Mouse (Mus musculus): ENCODE measurements around the gene Lman2. TPM values are rescaled to one million over a fixed set of nuclear protein-coding genes. Genes with fewer than 3 reads are reported as not detected.

Lman2 gene
- polyA plus RNA-seq, 1 experiment from 2014 or later: 121 TPM

GRCm38 (mm10) chr13:55375877-55376276 lies 13.3 kb upstream of the Lman2 start:
- Histone ChIP-seq H3K4me3 (ENCODE audit: low read depth, low read length) (no peak overlapping the region), H3K36me3 (ENCODE audit: control insufficient read depth, insufficient read depth, low read length) (no peaks in the 10 kb centered on the region), H3K27me3 (replicated peaks; ENCODE audit: control insufficient read depth, insufficient read depth, low read length) (peaks cover 10% of the 10 kb centered on the region), H3K9me3 (ENCODE audit: control insufficient read depth, low read length) (no peaks in the 10 kb centered on the region), H3K9ac (ENCODE audit: low read depth, low read length) (no peak overlapping the region), H3K4me1 (replicated peaks; ENCODE audit: control insufficient read depth, insufficient read depth, low read length) (no peaks in the 10 kb centered on the region), H3K27ac (ENCODE audit: low read depth, low read length) (no peak overlapping the region), H3K4me2 (no peak overlapping the region)
- DNase-seq (ENCODE audit: low spot score): no peak
- WGBS: 61% methylated on average over 2 of the region's 2 CpGs
- ATAC-seq (replicated peaks; ENCODE audit: low FRiP score): no peak

DNA sequence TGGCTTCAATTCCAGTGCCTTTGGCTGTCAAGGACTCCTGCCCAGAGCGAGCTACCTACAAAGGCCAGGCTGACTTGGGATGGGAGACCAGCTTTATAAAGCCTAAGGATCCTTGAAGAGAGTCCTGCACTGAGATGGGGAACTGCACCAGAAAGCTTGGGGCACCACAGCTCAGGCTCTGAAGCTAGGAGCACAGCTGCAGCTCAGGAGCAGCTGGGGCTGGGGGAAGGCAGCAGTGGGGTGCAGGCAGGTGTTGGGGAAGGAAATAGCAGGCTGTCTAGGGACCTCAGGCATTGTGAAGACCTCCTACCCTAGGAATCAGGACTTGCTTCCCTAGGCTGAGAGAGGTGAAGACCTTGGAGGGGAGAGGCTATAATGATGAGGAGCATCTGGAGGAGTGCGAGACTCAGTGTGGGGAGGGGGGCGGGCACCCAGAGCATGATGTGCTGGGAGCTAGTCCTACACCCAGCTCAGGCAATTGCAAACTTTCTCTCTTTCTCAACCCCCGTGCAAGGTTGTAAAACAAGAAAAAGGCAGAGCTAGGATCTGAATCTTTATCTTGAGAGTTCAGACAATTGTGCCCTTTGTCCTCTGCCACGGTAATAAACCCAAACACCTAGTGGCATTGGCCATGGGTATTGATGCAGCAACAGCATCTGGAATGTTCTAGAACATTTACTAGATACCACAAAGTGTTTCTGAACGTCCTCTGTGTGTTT lies 11.8 kb upstream of the Lman2 start:
- Histone ChIP-seq H3K27me3 (replicated peaks; ENCODE audit: control insufficient read depth, insufficient read depth, low read length) (peaks cover 8% of the 10 kb centered on the region; the same call in 1 of the 2 replicates), H3K9ac (ENCODE audit: low read depth, low read length) (no peak overlapping the region), H3K4me3 (ENCODE audit: low read depth, low read length) (no peak overlapping the region), H3K4me1 (replicated peaks; ENCODE audit: control insufficient read depth, insufficient read depth, low read length) (peaks cover 7% of the 10 kb centered on the region), H3K36me3 (ENCODE audit: control insufficient read depth, insufficient read depth, low read length) (no peaks in the 10 kb centered on the region), H3K9me3 (ENCODE audit: control insufficient read depth, low read length) (no peaks in the 10 kb centered on the region), H3K4me2 (no peak overlapping the region), H3K27ac (ENCODE audit: low read depth, low read length) (no peak overlapping the region)
- DNase-seq (ENCODE audit: low spot score): no peak
- no peak for ATAC-seq (replicated peaks; ENCODE audit: low FRiP score)
- WGBS: 60% methylated on average over 6 of the region's 6 CpGs

DNA sequence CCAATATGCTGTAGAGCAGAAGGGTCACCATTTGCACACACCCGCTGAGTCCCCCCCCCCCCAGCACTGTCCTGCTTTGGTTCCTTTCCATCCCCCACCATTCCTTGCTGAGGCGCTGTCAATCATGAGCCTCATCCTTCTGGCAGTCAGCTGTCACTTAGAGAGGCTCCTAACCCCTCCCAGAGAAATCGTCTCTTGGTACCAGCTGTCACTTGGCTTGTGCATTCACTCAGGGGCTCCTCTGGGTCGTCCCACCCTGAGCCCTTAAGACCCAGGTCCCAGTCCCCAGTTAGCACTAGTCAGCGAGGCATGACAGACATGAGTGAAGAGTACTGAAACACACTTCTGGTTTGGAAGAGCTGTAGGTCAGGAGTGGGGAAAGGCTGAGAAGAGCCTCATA lies 9.2 kb upstream of the Lman2 start:
- Histone ChIP-seq H3K36me3 (ENCODE audit: control insufficient read depth, insufficient read depth, low read length) (no peaks in the 10 kb centered on the region), H3K4me1 (replicated peaks; ENCODE audit: control insufficient read depth, insufficient read depth, low read length) (peaks cover 12% of the 10 kb centered on the region), H3K4me3 (ENCODE audit: low read depth, low read length) (no peak overlapping the region), H3K4me2 (no peak overlapping the region), H3K27me3 (replicated peaks; ENCODE audit: control insufficient read depth, insufficient read depth, low read length) (no peaks in the 10 kb centered on the region; the same call in 1 of the 2 replicates), H3K9ac (ENCODE audit: low read depth, low read length) (no peak overlapping the region), H3K27ac (ENCODE audit: low read depth, low read length) (no peak overlapping the region), H3K9me3 (ENCODE audit: control insufficient read depth, low read length) (no peaks in the 10 kb centered on the region)
- DNase-seq (ENCODE audit: low spot score) (no peak), ATAC-seq (replicated peaks; ENCODE audit: low FRiP score) (no peak)
- 52% methylated on average over 5 of the region's 5 CpGs for WGBS

DNA sequence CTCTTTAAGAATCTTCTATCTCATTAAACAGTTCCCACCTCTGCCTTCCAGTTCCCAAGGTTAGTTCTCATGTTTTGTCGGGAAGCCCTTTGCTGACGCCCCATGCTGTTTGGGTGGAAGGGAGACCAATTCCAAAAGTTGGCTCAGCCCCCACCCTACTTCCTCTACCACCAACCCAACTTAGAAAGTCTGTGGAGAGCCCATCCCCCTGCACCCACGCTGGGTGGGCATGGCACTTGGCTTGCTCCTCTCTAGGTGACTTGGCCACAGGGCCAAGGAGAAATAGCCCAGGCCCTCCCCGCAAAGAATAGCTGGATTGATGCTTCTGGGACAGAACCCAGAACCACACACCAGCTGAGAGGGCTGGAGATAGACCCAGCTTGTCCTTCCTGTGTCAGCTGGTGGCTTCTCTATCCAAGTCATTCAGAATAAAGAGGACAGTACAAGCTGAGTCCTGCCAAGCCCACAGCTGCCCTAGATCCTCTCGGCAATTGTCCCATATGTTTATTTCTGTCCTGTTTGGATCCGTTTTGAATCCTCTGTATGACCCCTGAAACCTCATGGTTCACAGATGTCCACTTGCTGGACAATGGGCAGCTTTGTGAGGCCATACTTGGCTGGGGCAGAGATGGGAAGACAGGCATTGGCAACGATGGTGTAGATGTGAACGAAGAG lies 8.6 kb upstream of the Lman2 start:
- H3K4me1 ChIP-seq (replicated peaks; ENCODE audit: control insufficient read depth, insufficient read depth, low read length): peaks cover 12% of the 10 kb centered on the region
- WGBS: 65% methylated on average over 8 of the region's 8 CpGs
- no peak for DNase-seq (ENCODE audit: low spot score)
- no peak overlapping the region for H3K27ac ChIP-seq (ENCODE audit: low read depth, low read length)
- no peak overlapping the region for H3K9ac ChIP-seq (ENCODE audit: low read depth, low read length)
- no peaks in the 10 kb centered on the region for H3K36me3 ChIP-seq (ENCODE audit: control insufficient read depth, insufficient read depth, low read length)
- no peaks in the 10 kb centered on the region; the same call in 1 of the 2 replicates for H3K27me3 ChIP-seq (replicated peaks; ENCODE audit: control insufficient read depth, insufficient read depth, low read length)
- no peaks in the 10 kb centered on the region for H3K9me3 ChIP-seq (ENCODE audit: control insufficient read depth, low read length)
- ATAC-seq (replicated peaks; ENCODE audit: low FRiP score): no peak
- H3K4me3 ChIP-seq (ENCODE audit: low read depth, low read length): no peak overlapping the region
- peak overlapping the region; percentile 16; the same call in 1 of the 2 replicates for H3K4me2 ChIP-seq

GRCm38 (mm10) chr13:55370234-55370633 lies 7.7 kb upstream of the Lman2 start:
- Histone ChIP-seq H3K27ac (ENCODE audit: low read depth, low read length) (no peak overlapping the region), H3K4me1 (replicated peaks; ENCODE audit: control insufficient read depth, insufficient read depth, low read length) (peaks cover 12% of the 10 kb centered on the region), H3K27me3 (replicated peaks; ENCODE audit: control insufficient read depth, insufficient read depth, low read length) (no peaks in the 10 kb centered on the region; the same call in 1 of the 2 replicates), H3K36me3 (ENCODE audit: control insufficient read depth, insufficient read depth, low read length) (no peaks in the 10 kb centered on the region), H3K9me3 (ENCODE audit: control insufficient read depth, low read length) (no peaks in the 10 kb centered on the region), H3K9ac (ENCODE audit: low read depth, low read length) (peak overlapping the region; percentile 58; the same call in 1 of the 2 replicates), H3K4me2 (peak overlapping the region; percentile 61), H3K4me3 (ENCODE audit: low read depth, low read length) (peak overlapping the region; percentile 32)
- DNase-seq (ENCODE audit: low spot score) (no peak), ATAC-seq (replicated peaks; ENCODE audit: low FRiP score) (no peak)
- 46% methylated on average over 3 of the region's 3 CpGs for WGBS

GRCm38 (mm10) chr13:55369531-55370114 lies 7.0 kb upstream of the Lman2 start, which contains the start of gene Rgs14:
Gene Rgs14, plus strand, starts transcription at chr13:55369732.
- Histone ChIP-seq H3K27ac (ENCODE audit: low read depth, low read length) (peak within 1 kb of the TSS; percentile 5; the same call in 1 of the 2 replicates), H3K4me3 (ENCODE audit: low read depth, low read length) (peak within 1 kb of the TSS; percentile 32), H3K4me1 (replicated peaks; ENCODE audit: control insufficient read depth, insufficient read depth, low read length) (peaks cover 12% of the 10 kb centered on the region), H3K9ac (ENCODE audit: low read depth, low read length) (peak within 1 kb of the TSS; percentile 58; the same call in 1 of the 2 replicates), H3K4me2 (peak within 1 kb of the TSS; percentile 61), H3K36me3 (ENCODE audit: control insufficient read depth, insufficient read depth, low read length) (no peaks in the 10 kb centered on the region), H3K9me3 (ENCODE audit: control insufficient read depth, low read length) (no peaks in the 10 kb centered on the region), H3K27me3 (replicated peaks; ENCODE audit: control insufficient read depth, insufficient read depth, low read length) (no peaks in the 10 kb centered on the region; the same call in 1 of the 2 replicates)
- DNase-seq (ENCODE audit: low spot score) (peak; percentile 48), ATAC-seq (replicated peaks; ENCODE audit: low FRiP score) (peak; percentile 82)
- WGBS: 27% methylated on average over 13 of the region's 13 CpGs

- Histone ChIP-seq H3K9me3 (ENCODE audit: control insufficient read depth, low read length) (no peaks in the 10 kb centered on the region), H3K4me1 (replicated peaks; ENCODE audit: control insufficient read depth, insufficient read depth, low read length) (peaks cover 12% of the 10 kb centered on the region), H3K27ac (ENCODE audit: low read depth, low read length) (no peak overlapping the region), H3K9ac (ENCODE audit: low read depth, low read length) (no peak overlapping the region), H3K27me3 (replicated peaks; ENCODE audit: control insufficient read depth, insufficient read depth, low read length) (no peaks in the 10 kb centered on the region; the same call in 1 of the 2 replicates), H3K4me2 (no peak overlapping the region), H3K4me3 (ENCODE audit: low read depth, low read length) (no peak overlapping the region), H3K36me3 (ENCODE audit: control insufficient read depth, insufficient read depth, low read length) (no peaks in the 10 kb centered on the region)
- DNase-seq (ENCODE audit: low spot score) (no peak), ATAC-seq (replicated peaks; ENCODE audit: low FRiP score) (no peak)
- WGBS: 72% methylated on average over 7 of the region's 7 CpGs
These were observed 5.8 kb upstream of the Lman2 start for GRCm38 (mm10) chr13:55368401-55368800.

- Histone ChIP-seq H3K4me1 (replicated peaks; ENCODE audit: control insufficient read depth, insufficient read depth, low read length) (peaks cover 19% of the 10 kb centered on the region), H3K27me3 (replicated peaks; ENCODE audit: control insufficient read depth, insufficient read depth, low read length) (no peaks in the 10 kb centered on the region), H3K4me2 (peak overlapping the region; percentile 83), H3K4me3 (ENCODE audit: low read depth, low read length) (peak overlapping the region; percentile 91), H3K27ac (ENCODE audit: low read depth, low read length) (peak overlapping the region; percentile 90), H3K36me3 (ENCODE audit: control insufficient read depth, insufficient read depth, low read length) (peaks cover 25% of the 10 kb centered on the region), H3K9ac (ENCODE audit: low read depth, low read length) (peak overlapping the region; percentile 89), H3K9me3 (ENCODE audit: control insufficient read depth, low read length) (no peaks in the 10 kb centered on the region)
- WGBS: 1% methylated on average over 32 of the region's 32 CpGs
- ATAC-seq (replicated peaks; ENCODE audit: low FRiP score) (peak; percentile 33), DNase-seq (ENCODE audit: low spot score) (peak; percentile 52)
These were observed 570 bp downstream of the Lman2 start for GRCm38 (mm10) chr13:55361974-55362452.
